Mouse (Mus musculus) layer of hippocampus, adult 18-20 months (tissue): ENCODE measurements around the gene Bcl7a. TPM values are rescaled to one million over a fixed set of nuclear protein-coding genes. Genes with fewer than 3 reads are reported as not detected.

Source experiments
- DNase-seq, 2 experiments: peaks; one replicate each; pipeline ENCODE4 v3.0.0; 2022; ENCODE audit warnings: low spot score in 2 of 2
- total RNA-seq, 2 experiments: library from RNA; stranded (reverse); gene quantifications; 2 replicates each; pipeline ENCODE4 v1.2.3; 2021

The Bcl7a gene
- total RNA-seq, 2 experiments from 2014 or later: 66.1 to 66.3 TPM

- no peak for DNase-seq
Measured at GRCm38 (mm10) chr5:123326751-123327148, 16.9 kb upstream of the Bcl7a start.

DNA sequence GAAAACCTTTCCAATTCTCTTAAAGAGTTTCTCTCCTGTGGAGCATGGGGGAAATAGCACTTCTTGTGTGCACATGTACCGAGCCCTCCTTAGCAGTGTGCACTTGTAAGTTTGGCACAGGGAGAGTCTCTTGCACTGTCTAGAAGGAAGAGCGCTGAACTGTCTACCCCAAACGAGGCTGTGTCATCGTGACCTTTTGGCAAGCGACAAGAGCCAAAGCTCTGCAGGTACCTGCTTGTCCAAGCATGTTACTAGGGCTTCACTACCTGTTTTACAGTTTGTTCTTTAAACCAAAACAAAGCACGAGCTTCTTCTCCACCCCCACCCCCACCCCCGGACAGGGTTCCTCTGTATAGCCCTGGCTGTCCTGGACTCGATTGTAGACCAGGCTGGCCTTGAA lies 15.9 kb upstream of the Bcl7a start:
- DNase-seq: no peak

GRCm38 (mm10) chr5:123333566-123333965 lies 10.1 kb upstream of the Bcl7a start:
- DNase-seq: no peak

DNA sequence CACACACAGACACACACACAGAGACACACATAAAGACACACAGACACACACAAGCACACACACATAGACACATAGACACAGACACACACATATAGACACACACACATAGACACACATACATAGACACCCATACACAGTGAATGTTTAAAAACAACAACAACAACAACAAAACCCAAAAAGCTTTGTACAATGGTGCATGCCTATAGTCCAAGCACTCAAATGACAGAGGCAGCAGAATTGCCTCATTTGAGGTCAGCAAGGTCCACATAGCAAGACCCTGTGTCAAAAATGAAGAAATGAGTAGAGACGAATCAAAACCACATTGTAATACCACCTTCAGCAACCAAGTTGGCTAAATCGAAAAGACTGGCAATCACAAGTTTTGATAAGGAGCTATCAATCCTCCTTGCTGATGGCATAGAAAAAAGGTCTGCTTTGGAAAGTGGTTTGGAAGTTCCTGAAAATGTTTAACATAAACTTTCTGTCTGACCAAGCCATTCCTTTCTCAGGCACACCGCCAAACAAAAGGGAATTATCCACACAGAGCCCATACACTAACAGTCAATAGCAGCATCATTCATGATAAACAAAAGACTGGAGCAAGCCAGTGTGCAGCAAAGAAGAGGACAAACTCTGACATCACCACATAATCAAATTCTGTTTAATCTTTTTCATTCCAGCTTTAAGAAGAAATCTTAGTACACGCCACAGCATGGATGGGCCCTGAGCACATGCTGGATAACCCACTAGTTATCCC lies 7.3 kb upstream of the Bcl7a start:
- no peak for DNase-seq

DNA sequence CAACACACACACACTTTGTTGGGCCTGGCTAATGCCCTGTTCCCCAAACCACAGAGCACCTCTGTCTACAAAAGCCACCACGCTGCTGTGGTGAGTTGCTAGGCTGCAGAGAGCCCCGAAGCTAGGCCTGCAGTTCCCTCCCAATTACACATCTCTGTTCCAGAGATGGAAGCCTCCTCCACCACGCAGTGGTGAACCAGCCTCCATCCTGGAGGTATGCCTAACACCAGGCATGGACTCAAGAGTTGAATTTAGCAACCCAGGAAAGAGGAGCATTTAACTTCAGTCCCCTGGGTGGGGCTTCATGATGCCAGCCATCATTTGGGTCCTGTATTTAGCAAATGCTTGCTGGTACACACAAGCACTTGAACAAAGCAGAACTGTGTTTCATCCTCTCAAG lies 5.2 kb upstream of the Bcl7a start:
- no peak for DNase-seq

- DNase-seq: no peak
Measured at GRCm38 (mm10) chr5:123344628-123344962, 961 bp downstream of the Bcl7a start.

GRCm38 (mm10) chr5:123344963-123345852 lies 1.6 kb downstream of the Bcl7a start:
- peak; percentile 19 to 67 for DNase-seq

- peak; percentile 39 to 63 for DNase-seq
Measured at GRCm38 (mm10) chr5:123345853-123346654, 2.4 kb downstream of the Bcl7a start.

GRCm38 (mm10) chr5:123346701-123347270 lies 3.2 kb downstream of the Bcl7a start:
- DNase-seq: no peak

DNA sequence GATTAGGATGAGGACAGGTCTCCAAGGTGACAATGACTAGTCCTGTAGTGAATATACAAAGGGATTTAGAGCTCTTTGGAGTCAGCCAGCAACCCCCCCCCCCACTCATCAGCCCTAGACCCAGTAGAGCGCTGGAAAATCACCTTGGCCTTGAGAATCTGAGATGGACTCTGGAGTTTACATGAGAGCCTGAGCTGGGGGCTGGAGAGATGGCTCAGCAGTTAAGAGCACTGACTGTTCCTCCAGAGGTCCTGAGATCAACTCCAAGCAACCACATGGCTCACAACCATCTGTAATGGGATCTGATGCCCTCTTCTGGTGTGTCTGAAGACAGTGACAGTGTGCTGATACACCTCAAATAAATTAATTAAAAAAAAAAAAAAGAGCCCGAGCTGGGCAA lies 4.4 kb downstream of the Bcl7a start:
- no peak for DNase-seq

- DNase-seq: peak; percentile 36 to 67
Measured at GRCm38 (mm10) chr5:123350386-123350785, 6.8 kb downstream of the Bcl7a start.

GRCm38 (mm10) chr5:123355918-123356317 lies 12.3 kb downstream of the Bcl7a start:
- no peak for DNase-seq

GRCm38 (mm10) chr5:123357253-123357652 lies 13.6 kb downstream of the Bcl7a start:
- DNase-seq: no peak

- DNase-seq: no peak
Measured at GRCm38 (mm10) chr5:123359431-123359830, 15.8 kb downstream of the Bcl7a start.

DNA sequence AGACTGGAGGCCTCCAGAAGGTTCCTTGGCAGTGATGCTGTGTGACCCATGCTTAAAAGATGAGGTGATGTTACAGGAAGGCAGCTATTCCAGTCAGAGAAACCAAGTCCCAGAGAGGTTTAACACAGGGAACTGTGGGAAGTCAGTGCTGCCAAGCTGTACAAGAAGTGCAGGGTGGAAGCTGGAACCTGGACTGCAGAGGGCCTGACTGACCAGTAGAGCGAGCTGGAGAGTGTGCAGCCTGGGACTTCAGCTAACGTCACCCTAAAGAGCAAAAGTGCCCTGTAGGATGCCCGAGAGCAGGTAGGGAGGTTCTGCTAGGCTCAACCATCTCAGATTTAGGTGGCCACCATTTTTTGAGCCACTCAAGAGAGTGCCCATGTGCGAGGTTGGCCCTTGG lies 19.3 kb downstream of the Bcl7a start:
- DNase-seq: no peak

- no peak for DNase-seq
Measured at GRCm38 (mm10) chr5:123364302-123364971, 20.8 kb downstream of the Bcl7a start.

DNA sequence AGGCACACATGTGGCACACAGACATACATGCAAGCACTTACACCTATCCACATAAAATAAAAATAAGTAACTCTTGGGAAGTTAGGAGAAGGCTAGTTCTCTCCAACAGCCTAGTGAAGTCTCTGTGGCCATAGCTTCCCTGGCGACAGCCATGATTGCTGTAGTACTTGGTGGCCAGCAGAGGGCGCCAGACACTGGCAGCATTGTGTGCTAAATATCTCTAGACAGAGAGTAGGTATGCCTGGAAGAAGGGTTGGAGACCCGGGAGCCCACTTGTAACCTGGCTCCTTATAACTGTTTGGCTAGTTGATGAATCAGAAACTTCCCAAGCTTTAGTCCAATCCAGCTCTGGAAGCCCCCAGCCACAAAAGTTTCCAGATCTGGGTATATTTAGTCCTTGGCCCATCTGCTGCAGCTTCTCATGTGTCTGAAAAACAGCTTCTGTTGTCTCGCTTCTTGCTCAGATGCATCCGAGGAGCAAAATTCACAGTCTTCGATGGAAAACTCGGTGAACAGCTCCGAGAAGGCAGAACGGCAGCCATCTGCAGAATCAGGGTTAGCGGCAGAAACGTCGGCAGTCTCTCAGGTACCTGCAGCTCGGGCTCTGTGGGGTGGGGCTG lies 25.3 kb downstream of the Bcl7a start:
- peak; percentile 42 to 70 for DNase-seq

- DNase-seq: no peak
Measured at GRCm38 (mm10) chr5:123370049-123370448, 26.4 kb downstream of the Bcl7a start.

DNA sequence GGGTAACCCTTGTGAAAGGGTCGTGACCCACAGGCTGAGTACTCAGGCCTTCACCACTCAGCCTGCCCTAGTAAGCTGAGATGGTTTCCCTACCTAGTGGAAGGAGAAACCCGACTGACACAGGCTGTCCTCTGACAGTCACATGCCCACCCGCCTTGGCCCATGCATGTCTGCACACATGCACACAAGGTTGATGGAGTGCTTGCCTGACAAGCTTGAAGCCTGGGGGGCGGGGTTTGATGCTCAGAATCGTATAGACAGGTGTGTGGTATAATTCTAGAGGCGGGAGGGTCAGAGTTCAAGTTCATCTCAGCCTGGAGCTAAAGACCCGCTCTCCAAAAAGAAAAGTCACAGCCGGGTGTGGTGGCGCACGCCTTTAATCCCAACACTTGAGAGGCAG lies 31.6 kb downstream of the Bcl7a start:
- DNase-seq: no peak

- no peak for DNase-seq
Measured at GRCm38 (mm10) chr5:123375793-123376452, 32.3 kb downstream of the Bcl7a start.
